ENCODE assay signal across 9 mouse cellular contexts in the genomic region with DNA sequence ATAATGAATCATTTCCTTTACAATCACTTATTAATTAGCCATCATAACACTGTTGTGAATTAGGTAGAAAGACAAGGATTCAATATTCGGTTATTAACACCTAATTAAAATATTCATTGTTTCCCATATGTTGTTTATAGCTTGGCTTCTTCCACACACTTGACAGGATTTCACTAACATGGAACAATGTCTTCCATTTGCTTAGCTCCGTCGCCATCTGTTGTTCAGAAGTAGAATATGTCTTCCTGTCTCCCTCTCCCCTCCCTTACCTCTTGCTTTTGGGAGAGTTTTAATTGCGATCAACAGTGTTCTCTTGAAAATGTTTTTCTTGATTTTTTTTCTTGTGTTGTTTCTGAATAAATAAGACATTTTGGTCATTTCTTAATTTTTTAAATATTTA. TPM values are rescaled to one million over a fixed set of nuclear protein-coding genes. Genes with fewer than 3 reads are reported as not detected.
DNase-seq lines count a peak whose midpoint lies in the region; ATAC-seq and TF ChIP-seq lines count a peak whose summit lies in the region.
"Had no signal": no experiment of that assay in that cellular context is flagged by ENCODE, and none has a peak within 500 bp of the region (broad histone marks: within the 10 kb centered on the region; RNA-seq: fewer than 3 reads in every experiment).

No protein-coding gene starts in this region.

- H3K4me1 ChIP-seq in hindbrain, embryonic 12.5 days = no peaks in the 10 kb centered on the region
- peaks cover 19% of the 10 kb centered on the region for H3K4me1 ChIP-seq in hindbrain, embryonic 13.5 days (replicated peaks)
- no peaks in the 10 kb centered on the region for H3K4me1 ChIP-seq in G1E (ENCODE audit: insufficient read depth, low read depth, low read length)
- no peaks in the 10 kb centered on the region for H3K4me1 ChIP-seq in midbrain, embryonic 12.5 days
- H3K4me1 ChIP-seq: liver, embryonic 13.5 days had no signal

- no peak overlapping the region for H3K27ac ChIP-seq in hindbrain, embryonic 12.5 days
- no peak overlapping the region for H3K27ac ChIP-seq in hindbrain, embryonic 13.5 days
- no peak overlapping the region for H3K27ac ChIP-seq in midbrain, embryonic 12.5 days (replicated peaks)
- H3K27ac ChIP-seq: liver, embryonic 13.5 days had no signal

- H3K4me3 ChIP-seq in hindbrain, embryonic 12.5 days = no peak overlapping the region
- no peak overlapping the region for H3K4me3 ChIP-seq in hindbrain, embryonic 13.5 days
- H3K4me3 ChIP-seq in G1E (ENCODE audit: low read depth, low read length) = no peak overlapping the region
- H3K4me3 ChIP-seq in midbrain, embryonic 12.5 days = no peak overlapping the region
- H3K4me3 ChIP-seq: liver, embryonic 13.5 days had no signal

- peak; percentile 33; the same call in 1 of the 2 replicates for ATAC-seq in hindbrain, embryonic 12.5 days (ENCODE audit: low FRiP score)
- ATAC-seq in hindbrain, embryonic 13.5 days (ENCODE audit: low FRiP score) = no peak; the same call in 1 of the 2 replicates
- peak; percentile 35; the same call in 1 of the 2 replicates for ATAC-seq in G1E (ENCODE audit: extremely low read depth, insufficient number of reproducible peaks, low FRiP score, poor library complexity, severe bottlenecking)
- peak; percentile 59; the same call in 1 of the 2 replicates for ATAC-seq in midbrain, embryonic 12.5 days (ENCODE audit: low FRiP score, low read depth)
- ATAC-seq in erythroid progenitor cell, adult 5-6 weeks (replicated peaks; ENCODE audit: low FRiP score, poor library complexity, severe bottlenecking) = no peak

- no peak overlapping the region for H3K4me2 ChIP-seq in hindbrain, embryonic 12.5 days (replicated peaks)
- H3K4me2 ChIP-seq in hindbrain, embryonic 13.5 days = no peak overlapping the region
- H3K4me2 ChIP-seq in midbrain, embryonic 12.5 days (replicated peaks) = no peak overlapping the region
- H3K4me2 ChIP-seq: liver, embryonic 13.5 days had no signal

- WGBS in hindbrain, embryonic 12.5 days = 31% methylated on average over 4 of the region's 4 CpGs
- 32% methylated on average over 4 of the region's 4 CpGs for WGBS in hindbrain, embryonic 13.5 days
- 27% methylated on average over 4 of the region's 4 CpGs for WGBS in midbrain, embryonic 12.5 days

- H3K27me3 ChIP-seq in hindbrain, embryonic 12.5 days = no peaks in the 10 kb centered on the region
- H3K27me3 ChIP-seq in hindbrain, embryonic 13.5 days = no peaks in the 10 kb centered on the region
- H3K27me3 ChIP-seq in G1E (ENCODE audit: insufficient read depth, low read length) = no peaks in the 10 kb centered on the region
- no peaks in the 10 kb centered on the region for H3K27me3 ChIP-seq in midbrain, embryonic 12.5 days
- H3K27me3 ChIP-seq: liver, embryonic 13.5 days had no signal

- TF ChIP-seq CTCF in G1E (IDR thresholded peaks at IDR 0.05; ENCODE audit: low read depth, low read length) = no peak

- DNase-seq in 416B (ENCODE audit: low read depth) = peak; percentile 69
- no peak for DNase-seq in G1E (ENCODE audit: low spot score)
- peak; percentile 46 for DNase-seq in forelimb bud, embryonic 11.5 days (ENCODE audit: low read depth, low spot score)
- DNase-seq in spleen, adult 18-20 months = no peak
- DNase-seq: liver, embryonic 13.5 days had no signal

- no peaks in the 10 kb centered on the region for H3K36me3 ChIP-seq in hindbrain, embryonic 12.5 days
- no peaks in the 10 kb centered on the region for H3K36me3 ChIP-seq in hindbrain, embryonic 13.5 days
- no peaks in the 10 kb centered on the region for H3K36me3 ChIP-seq in G1E (replicated peaks)
- no peaks in the 10 kb centered on the region for H3K36me3 ChIP-seq in midbrain, embryonic 12.5 days
- H3K36me3 ChIP-seq: liver, embryonic 13.5 days had no signal

- no peaks in the 10 kb centered on the region for H3K9me3 ChIP-seq in hindbrain, embryonic 12.5 days (replicated peaks)
- no peaks in the 10 kb centered on the region for H3K9me3 ChIP-seq in hindbrain, embryonic 13.5 days
- no peaks in the 10 kb centered on the region for H3K9me3 ChIP-seq in G1E (replicated peaks)
- no peaks in the 10 kb centered on the region for H3K9me3 ChIP-seq in midbrain, embryonic 12.5 days
- H3K9me3 ChIP-seq: liver, embryonic 13.5 days had no signal

- no peak overlapping the region for H3K9ac ChIP-seq in hindbrain, embryonic 12.5 days
- H3K9ac ChIP-seq in hindbrain, embryonic 13.5 days = no peak overlapping the region
- H3K9ac ChIP-seq in midbrain, embryonic 12.5 days (replicated peaks) = no peak overlapping the region
- H3K9ac ChIP-seq: liver, embryonic 13.5 days had no signal

RNA-seq across cellular contexts. Expression of gene Ccdc93, which starts 30.6 kb away (rescaled TPM):
- 14.9 and 15.8 TPM in 2 replicates for polyA plus RNA-seq in hindbrain, embryonic 12.5 days (2016; fragmentation: Nextera tagmentation; extraction: Ambion mirVana)
- 11.9 TPM in 2 replicates for polyA plus RNA-seq in hindbrain, embryonic 13.5 days (2015; fragmentation: Nextera tagmentation; extraction: Ambion mirVana)
- total RNA-seq in G1E (2014; fragmentation: Nextera tagmentation) (32.7 and 44.7 TPM in 2 replicates), G1E (2017) (37.3 and 44.7 TPM in 2 replicates)
- 5.7 and 6.4 TPM in 2 replicates for polyA plus RNA-seq in G1E (2012)
- 12.8 and 15.1 TPM in 2 replicates for polyA plus RNA-seq in midbrain, embryonic 12.5 days (2016; fragmentation: Nextera tagmentation; extraction: Ambion mirVana)
- total RNA-seq in erythroid progenitor cell, adult 5-6 weeks (2015; ENCODE audit: low replicate concordance) = 1.7 and 1.8 TPM in 2 replicates
- 2.1 and 4.4 TPM in 2 replicates for total RNA-seq in erythroid progenitor cell, adult 5-6 weeks (2017; ENCODE audit: low replicate concordance)

Comparison
In these comparisons a context has a peak if more than half of its experiments do, and no peak if none do; other contexts are left out.
1. ATAC-seq: peak in hindbrain, embryonic 12.5 days (single experiment), G1E (single experiment) and midbrain, embryonic 12.5 days (single experiment); none in hindbrain, embryonic 13.5 days (single experiment) and erythroid progenitor cell, adult 5-6 weeks (single experiment).
2. DNase-seq: peak in 416B (single experiment) and forelimb bud, embryonic 11.5 days (single experiment); none in G1E (single experiment) and spleen, adult 18-20 months (0 of 2).